Mouse (Mus musculus): ENCODE results near the gene Ramp1. TPM values are rescaled to one million over a fixed set of nuclear protein-coding genes. Genes with fewer than 3 reads are reported as not detected.

The Ramp1 gene
- polyA plus RNA-seq, 1 experiment from 2014 or later = 0.80 TPM

DNA sequence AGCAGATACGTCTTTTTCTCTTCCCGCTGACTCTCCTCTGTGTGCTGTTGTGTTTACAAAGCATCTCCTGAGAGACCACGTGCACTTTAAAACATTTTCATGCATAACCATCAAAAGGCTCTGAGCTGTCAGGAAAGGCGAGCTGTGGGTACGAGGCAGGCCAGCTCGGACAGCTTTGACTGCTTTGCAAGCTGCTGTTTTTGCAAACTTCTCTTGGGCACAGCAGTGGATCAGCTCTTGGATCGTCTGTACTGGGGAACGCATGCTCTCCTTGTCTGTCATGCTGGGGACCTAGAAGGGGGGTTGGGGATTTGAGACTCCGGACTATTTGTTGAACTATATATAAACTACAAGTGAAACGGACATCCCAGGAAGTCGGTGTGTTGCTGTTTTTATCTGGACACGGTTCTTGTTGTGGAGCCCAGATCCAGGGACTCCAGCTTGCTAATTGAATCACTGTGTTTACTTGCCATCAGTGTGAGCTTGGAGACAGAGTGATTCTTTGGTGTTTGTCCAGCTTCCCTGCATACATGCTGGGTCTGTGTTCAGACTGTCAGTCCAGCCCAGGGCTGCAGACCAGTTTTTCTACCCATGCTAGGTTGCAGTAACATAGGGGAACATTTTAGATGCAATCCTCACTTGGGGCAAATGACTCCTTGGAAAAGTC lies 2.3 kb downstream of the Ramp1 start:
- H3K9ac ChIP-seq (replicated peaks) = no peak overlapping the region
- H3K4me2 ChIP-seq (replicated peaks) = no peak overlapping the region
- no peaks in the 10 kb centered on the region for H3K36me3 ChIP-seq
- WGBS = 53% methylated on average over 12 of the region's 12 CpGs
- H3K9me3 ChIP-seq = no peaks in the 10 kb centered on the region
- no peak overlapping the region for H3K27ac ChIP-seq (replicated peaks)
- ATAC-seq (ENCODE audit: low FRiP score, low read depth) = no peak
- no peak overlapping the region for H3K4me3 ChIP-seq
- H3K4me1 ChIP-seq = peaks cover 12% of the 10 kb centered on the region
- H3K27me3 ChIP-seq = peaks cover 37% of the 10 kb centered on the region

DNA sequence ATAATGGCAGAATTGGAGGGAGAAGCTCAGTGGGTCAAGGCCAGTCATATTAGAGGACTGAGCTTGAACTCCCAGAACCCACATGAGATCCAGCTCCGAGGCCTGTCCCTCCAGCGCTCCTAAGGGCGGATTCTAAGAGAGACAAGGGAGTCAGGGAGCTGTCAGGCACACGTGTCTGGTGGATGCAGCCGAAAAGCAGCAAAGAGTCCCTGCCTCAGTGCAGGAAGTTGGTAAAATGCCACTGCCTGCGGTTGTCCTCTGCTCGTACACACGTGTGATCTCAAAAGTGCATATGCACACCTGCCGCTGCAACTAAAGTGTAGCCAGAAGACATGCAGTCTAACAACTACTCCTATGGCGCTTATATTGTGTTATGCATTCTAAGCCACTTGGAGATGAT lies 3.7 kb downstream of the Ramp1 start:
- H3K4me1 ChIP-seq = peaks cover 12% of the 10 kb centered on the region
- H3K9me3 ChIP-seq = no peaks in the 10 kb centered on the region
- H3K4me2 ChIP-seq (replicated peaks) = no peak overlapping the region
- no peak overlapping the region for H3K4me3 ChIP-seq
- no peak overlapping the region for H3K9ac ChIP-seq (replicated peaks)
- no peak for ATAC-seq (ENCODE audit: low FRiP score, low read depth)
- no peak overlapping the region for H3K27ac ChIP-seq (replicated peaks)
- WGBS = 87% methylated on average over 10 of the region's 10 CpGs
- H3K27me3 ChIP-seq = peaks cover 32% of the 10 kb centered on the region
- H3K36me3 ChIP-seq = no peaks in the 10 kb centered on the region

DNA sequence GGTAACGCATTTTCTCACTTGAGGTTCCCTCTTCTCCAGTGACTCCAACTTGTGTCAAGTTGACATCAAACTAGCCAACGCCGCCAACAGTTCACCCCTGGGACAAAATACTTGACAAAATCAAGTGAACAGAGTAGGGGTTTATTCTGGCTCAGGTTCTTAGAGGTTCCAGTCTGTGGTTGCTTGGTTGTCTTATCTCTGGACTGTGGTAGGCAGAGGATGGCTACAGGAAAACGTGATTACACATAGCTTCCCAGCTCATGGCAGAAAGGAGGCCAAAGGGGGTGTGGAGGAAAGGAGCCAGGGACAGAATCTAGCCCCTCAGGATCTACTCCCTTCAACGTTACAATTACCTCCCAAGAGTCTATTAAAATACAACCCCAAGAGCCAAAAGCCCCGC lies 7.1 kb downstream of the Ramp1 start:
- no peak overlapping the region for H3K27ac ChIP-seq (replicated peaks)
- no peak overlapping the region for H3K4me3 ChIP-seq
- no peak overlapping the region for H3K4me2 ChIP-seq (replicated peaks)
- H3K9ac ChIP-seq (replicated peaks) = no peak overlapping the region
- ATAC-seq (ENCODE audit: low FRiP score, low read depth) = no peak
- no peaks in the 10 kb centered on the region for H3K4me1 ChIP-seq
- no peaks in the 10 kb centered on the region for H3K36me3 ChIP-seq
- 89% methylated on average over 6 of the region's 6 CpGs for WGBS
- H3K9me3 ChIP-seq = no peaks in the 10 kb centered on the region
- H3K27me3 ChIP-seq = 0 out of 2 replicates have a peak, but pooled peaks cover 3% of the 10 kb centered on the region

DNA sequence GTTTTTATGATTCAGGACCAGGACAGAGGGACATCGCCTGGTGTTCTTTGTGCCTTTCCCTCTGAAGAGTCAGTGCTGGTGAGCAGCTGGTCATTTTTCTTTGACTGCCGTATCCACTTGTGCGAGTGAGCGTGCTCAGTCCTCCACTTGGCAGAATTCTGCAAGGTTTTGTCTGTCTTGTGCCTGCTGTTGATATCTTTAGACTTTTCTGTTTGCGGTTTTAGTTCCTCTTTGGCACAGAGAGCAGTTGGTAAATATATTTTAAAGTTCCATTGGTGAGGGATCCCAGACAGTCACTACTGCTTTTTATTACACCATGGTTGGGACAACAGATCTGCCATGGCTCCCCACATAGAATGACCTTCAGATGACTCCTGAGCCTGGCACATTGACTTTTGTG lies 7.7 kb downstream of the Ramp1 start:
- 97% methylated on average over 5 of the region's 5 CpGs for WGBS
- 0 out of 2 replicates have a peak, but pooled peaks cover under 1% of the 10 kb centered on the region for H3K27me3 ChIP-seq
- no peaks in the 10 kb centered on the region for H3K4me1 ChIP-seq
- H3K4me3 ChIP-seq = no peak overlapping the region
- H3K9me3 ChIP-seq = no peaks in the 10 kb centered on the region
- H3K9ac ChIP-seq (replicated peaks) = no peak overlapping the region
- no peak for ATAC-seq (ENCODE audit: low FRiP score, low read depth)
- H3K36me3 ChIP-seq = no peaks in the 10 kb centered on the region
- no peak overlapping the region for H3K27ac ChIP-seq (replicated peaks)
- H3K4me2 ChIP-seq (replicated peaks) = no peak overlapping the region

- Histone ChIP-seq H3K27me3 (0 out of 2 replicates have a peak, but pooled peaks cover 4% of the 10 kb centered on the region), H3K4me1 (no peaks in the 10 kb centered on the region), H3K36me3 (no peaks in the 10 kb centered on the region), H3K27ac (replicated peaks) (no peak overlapping the region), H3K9me3 (no peaks in the 10 kb centered on the region), H3K4me3 (no peak overlapping the region), H3K9ac (replicated peaks) (no peak overlapping the region), H3K4me2 (replicated peaks) (no peak overlapping the region)
- no peak for ATAC-seq (ENCODE audit: low FRiP score, low read depth)
- 86% methylated on average over 7 of the region's 7 CpGs for WGBS
Measured at GRCm38 (mm10) chr1:91187786-91188640, 8.4 kb downstream of the Ramp1 start.

DNA sequence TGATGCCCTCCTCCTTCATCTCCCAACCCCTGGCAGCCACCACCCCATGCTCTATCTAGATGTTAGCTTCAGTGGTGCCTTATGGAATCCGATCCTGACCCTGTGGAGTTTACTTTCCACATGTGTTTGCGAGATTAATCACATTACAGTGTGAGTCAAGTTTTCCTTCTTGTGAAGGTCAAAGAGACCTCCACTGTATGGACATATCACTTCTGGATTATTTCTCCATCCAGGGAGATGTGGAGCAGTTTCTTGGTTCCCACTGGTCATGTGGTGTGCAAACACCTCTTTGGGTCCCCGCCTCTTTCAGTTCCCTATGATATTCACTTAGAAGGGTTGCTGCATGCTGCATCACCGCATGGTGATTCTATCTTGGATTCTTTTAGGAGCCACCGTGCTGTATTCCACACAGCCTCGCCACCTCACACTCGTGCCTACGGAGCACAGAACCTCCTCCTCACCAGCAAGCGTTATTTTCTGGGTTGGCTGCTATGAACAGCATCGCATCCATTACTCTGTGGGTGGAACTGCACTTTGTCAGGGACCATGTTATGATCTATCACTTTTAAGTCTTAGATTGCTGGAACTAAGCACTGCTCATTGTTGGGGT lies 9.3 kb downstream of the Ramp1 start:
- Histone ChIP-seq H3K27ac (replicated peaks) (no peak overlapping the region), H3K9ac (replicated peaks) (no peak overlapping the region), H3K27me3 (0 out of 2 replicates have a peak, but pooled peaks cover 4% of the 10 kb centered on the region), H3K9me3 (no peaks in the 10 kb centered on the region), H3K4me2 (replicated peaks) (no peak overlapping the region), H3K4me1 (no peaks in the 10 kb centered on the region), H3K36me3 (no peaks in the 10 kb centered on the region), H3K4me3 (no peak overlapping the region)
- 92% methylated on average over 10 of the region's 10 CpGs for WGBS
- no peak for ATAC-seq (ENCODE audit: low FRiP score, low read depth)

DNA sequence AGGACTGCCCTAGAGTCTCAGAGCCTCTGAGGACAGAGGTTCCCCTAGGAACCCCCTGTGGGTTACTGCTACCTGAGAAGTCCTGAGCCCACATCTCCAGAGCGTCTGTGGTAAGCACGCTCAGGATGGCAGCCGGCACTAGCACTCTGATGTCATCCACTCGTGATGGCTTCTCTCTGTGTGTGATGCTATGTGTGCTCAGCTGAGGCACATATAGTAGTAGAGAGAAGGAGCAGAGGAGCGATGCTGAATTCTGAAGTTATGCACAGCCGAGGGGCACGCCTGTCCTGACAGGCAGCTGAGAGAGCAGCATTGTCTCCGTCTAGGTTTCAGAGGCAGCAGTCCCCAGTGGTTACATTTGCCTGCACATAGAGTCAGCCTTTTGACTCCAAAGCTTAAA lies 12.6 kb downstream of the Ramp1 start:
- H3K4me1 ChIP-seq = no peaks in the 10 kb centered on the region
- WGBS = 81% methylated on average over 8 of the region's 8 CpGs
- H3K27me3 ChIP-seq = 0 out of 2 replicates have a peak, but pooled peaks cover 4% of the 10 kb centered on the region
- no peak overlapping the region for H3K27ac ChIP-seq (replicated peaks)
- H3K9ac ChIP-seq (replicated peaks) = no peak overlapping the region
- ATAC-seq (ENCODE audit: low FRiP score, low read depth) = no peak
- no peak overlapping the region for H3K4me2 ChIP-seq (replicated peaks)
- no peaks in the 10 kb centered on the region for H3K36me3 ChIP-seq
- no peaks in the 10 kb centered on the region for H3K9me3 ChIP-seq
- H3K4me3 ChIP-seq = no peak overlapping the region

DNA sequence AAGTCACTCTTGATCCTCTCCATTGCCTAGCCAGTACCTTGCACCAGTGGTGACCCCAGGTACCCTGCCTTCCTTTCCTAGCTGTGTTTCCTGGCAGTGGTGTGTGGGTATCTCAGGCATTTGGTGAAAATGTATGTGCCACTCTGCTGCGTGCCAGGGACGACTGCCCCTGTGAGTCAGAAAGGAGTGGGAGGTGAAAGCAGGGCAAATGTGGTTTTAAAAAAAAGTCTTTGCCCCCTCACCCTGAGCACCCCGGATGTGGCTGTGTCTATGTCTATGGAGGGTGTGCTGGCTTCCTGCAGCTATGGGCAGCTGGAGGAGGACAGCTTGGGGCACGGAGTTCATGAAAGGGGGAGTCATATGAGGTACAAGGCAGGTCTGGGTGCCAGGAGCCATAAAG lies 13.6 kb downstream of the Ramp1 start:
- H3K4me2 ChIP-seq (replicated peaks) = no peak overlapping the region
- H3K4me3 ChIP-seq = no peak overlapping the region
- no peaks in the 10 kb centered on the region for H3K4me1 ChIP-seq
- H3K36me3 ChIP-seq = no peaks in the 10 kb centered on the region
- no peak overlapping the region for H3K9ac ChIP-seq (replicated peaks)
- no peaks in the 10 kb centered on the region for H3K9me3 ChIP-seq
- 0 out of 2 replicates have a peak, but pooled peaks cover 4% of the 10 kb centered on the region for H3K27me3 ChIP-seq
- WGBS = 78% methylated on average over 4 of the region's 4 CpGs
- ATAC-seq (ENCODE audit: low FRiP score, low read depth) = no peak
- H3K27ac ChIP-seq (replicated peaks) = no peak overlapping the region

DNA sequence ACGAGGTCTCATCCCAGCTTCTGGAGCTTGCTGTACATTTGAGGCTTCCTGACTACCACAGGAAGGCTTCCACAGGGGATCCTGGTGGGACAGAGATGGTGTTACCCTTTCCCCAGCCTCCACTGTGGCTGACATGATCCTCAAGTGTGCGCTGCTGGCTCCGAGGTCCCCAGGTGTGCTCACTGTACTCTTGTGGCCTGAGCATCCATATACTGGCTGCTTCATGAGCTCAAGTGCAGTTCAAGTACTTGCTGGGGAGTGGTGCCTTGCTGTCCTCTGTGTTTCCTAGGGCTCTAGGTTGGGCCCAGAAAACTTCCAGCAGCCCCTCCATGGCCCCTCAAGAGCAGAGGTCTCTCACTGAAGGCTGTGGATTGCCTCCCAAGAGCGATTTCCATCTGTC lies 14.1 kb downstream of the Ramp1 start:
- WGBS = 88% methylated on average over 4 of the region's 4 CpGs
- Histone ChIP-seq H3K9ac (replicated peaks) (no peak overlapping the region), H3K27me3 (0 out of 2 replicates have a peak, but pooled peaks cover 4% of the 10 kb centered on the region), H3K4me3 (no peak overlapping the region), H3K4me2 (replicated peaks) (no peak overlapping the region), H3K36me3 (no peaks in the 10 kb centered on the region), H3K9me3 (no peaks in the 10 kb centered on the region), H3K27ac (replicated peaks) (no peak overlapping the region), H3K4me1 (no peaks in the 10 kb centered on the region)
- no peak for ATAC-seq (ENCODE audit: low FRiP score, low read depth)

GRCm38 (mm10) chr1:91199793-91200192 lies 20.2 kb downstream of the Ramp1 start:
- H3K36me3 ChIP-seq = no peaks in the 10 kb centered on the region
- no peak for ATAC-seq (ENCODE audit: low FRiP score, low read depth)
- 91% methylated on average over 10 of the region's 10 CpGs for WGBS

GRCm38 (mm10) chr1:91201122-91201521 lies 21.5 kb downstream of the Ramp1 start:
- no peak overlapping the region for H3K4me2 ChIP-seq (replicated peaks)
- no peaks in the 10 kb centered on the region for H3K9me3 ChIP-seq
- H3K36me3 ChIP-seq = no peaks in the 10 kb centered on the region
- WGBS = 63% methylated on average over 3 of the region's 3 CpGs
- no peak for ATAC-seq (ENCODE audit: low FRiP score, low read depth)
- H3K27ac ChIP-seq (replicated peaks) = no peak overlapping the region
- no peak overlapping the region for H3K9ac ChIP-seq (replicated peaks)
- no peaks in the 10 kb centered on the region for H3K27me3 ChIP-seq
- H3K4me1 ChIP-seq = no peaks in the 10 kb centered on the region
- no peak overlapping the region for H3K4me3 ChIP-seq

More at GRCm38 (mm10) chr1:91199793-91200192, 20.2 kb downstream of the Ramp1 start:
- H3K4me2 ChIP-seq (replicated peaks) = no peak overlapping the region
- no peaks in the 10 kb centered on the region for H3K9me3 ChIP-seq
- no peaks in the 10 kb centered on the region for H3K4me1 ChIP-seq
- no peak overlapping the region for H3K9ac ChIP-seq (replicated peaks)
- no peaks in the 10 kb centered on the region for H3K27me3 ChIP-seq
- no peak overlapping the region for H3K4me3 ChIP-seq
- no peak overlapping the region for H3K27ac ChIP-seq (replicated peaks)

DNA sequence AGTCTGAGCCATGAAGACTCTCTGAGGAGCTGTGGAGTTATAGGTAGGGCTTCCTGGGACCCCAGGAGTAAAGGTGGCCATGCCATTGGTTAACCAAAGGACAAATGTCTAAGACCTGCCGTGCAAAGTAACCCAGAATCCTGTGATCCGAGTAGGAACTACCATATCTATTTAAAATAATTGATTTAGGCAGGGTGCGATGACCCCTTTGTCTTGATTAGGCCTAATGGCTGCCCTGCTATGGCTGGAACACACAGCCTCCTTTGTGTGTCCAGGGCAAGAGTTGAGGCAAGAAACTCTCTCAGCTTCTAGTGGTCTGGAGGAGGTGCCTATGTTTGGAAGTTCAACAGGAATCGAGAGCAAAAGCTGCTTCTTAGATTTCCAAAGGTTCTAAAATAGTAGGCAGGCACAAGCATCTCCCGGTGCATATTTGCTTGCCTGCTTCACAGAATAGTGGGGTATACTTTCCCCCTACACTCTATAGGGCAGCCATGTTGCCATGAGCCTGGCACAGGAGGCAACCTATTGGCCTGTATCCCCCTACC lies 24.7 kb downstream of the Ramp1 start:
- Histone ChIP-seq H3K4me3 (no peak overlapping the region), H3K4me1 (no peaks in the 10 kb centered on the region), H3K9me3 (no peaks in the 10 kb centered on the region), H3K9ac (replicated peaks) (no peak overlapping the region), H3K27ac (replicated peaks) (no peak overlapping the region), H3K4me2 (replicated peaks) (no peak overlapping the region), H3K36me3 (no peaks in the 10 kb centered on the region), H3K27me3 (no peaks in the 10 kb centered on the region)
- ATAC-seq (ENCODE audit: low FRiP score, low read depth) = no peak
- WGBS = 89% methylated on average over 5 of the region's 5 CpGs
